Mouse (Mus musculus): Measurements from ENCODE around the gene Gm49486.

GRCm38 (mm10) chr15:79213591-79213990 is 15.6 kb upstream of the Gm49486 start:
- no peak for TF ChIP-seq CTCF (IDR thresholded peaks at IDR 0.05; ENCODE audit: low read depth, low read length)
- TF ChIP-seq GATA1 (IDR thresholded peaks at IDR 0.05; ENCODE audit: borderline replicate concordance, low read length), result no peak
- no peak for TF ChIP-seq POLR2AphosphoS5 (IDR thresholded peaks at IDR 0.05; ENCODE audit: insufficient replicate concordance, low read depth, low read length)

Measured in G1E (cell line).